Mouse (Mus musculus) right cerebral cortex, postnatal 4 days (tissue): ENCODE measurements at regions not wholly inside any gene's neighbourhood (a gene's known extent, or its start where the extent isn't known, plus 50 kb on each side); places are given as distances from the start of the nearest gene placed in this dataset.

ENCODE experiments used
- DNase-seq: peaks from one replicate; pipeline ENCODE4 v3.0.0-alpha.2; 2022

- DNase-seq = peak; percentile 28
Observed at GRCm38 (mm10) chr11:92405818-92406217, 692.0 kb upstream of the Car10 start.

- no peak for DNase-seq
Observed at GRCm38 (mm10) chr11:92451372-92451771, 646.5 kb upstream of the Car10 start.

- no peak for DNase-seq
Observed at GRCm38 (mm10) chr11:92495291-92495690, 602.5 kb upstream of the Car10 start.
